Mouse (Mus musculus) cerebellum, adult 11-12 months (tissue): ENCODE results near the gene Dtx4.
A peak's percentile ranks its signal among the peaks of the same experiment; 100 is the strongest.

ENCODE experiments used
- DNase-seq: peaks from one replicate; pipeline ENCODE4 v3.0.0; 2022

The Dtx4 gene

DNA sequence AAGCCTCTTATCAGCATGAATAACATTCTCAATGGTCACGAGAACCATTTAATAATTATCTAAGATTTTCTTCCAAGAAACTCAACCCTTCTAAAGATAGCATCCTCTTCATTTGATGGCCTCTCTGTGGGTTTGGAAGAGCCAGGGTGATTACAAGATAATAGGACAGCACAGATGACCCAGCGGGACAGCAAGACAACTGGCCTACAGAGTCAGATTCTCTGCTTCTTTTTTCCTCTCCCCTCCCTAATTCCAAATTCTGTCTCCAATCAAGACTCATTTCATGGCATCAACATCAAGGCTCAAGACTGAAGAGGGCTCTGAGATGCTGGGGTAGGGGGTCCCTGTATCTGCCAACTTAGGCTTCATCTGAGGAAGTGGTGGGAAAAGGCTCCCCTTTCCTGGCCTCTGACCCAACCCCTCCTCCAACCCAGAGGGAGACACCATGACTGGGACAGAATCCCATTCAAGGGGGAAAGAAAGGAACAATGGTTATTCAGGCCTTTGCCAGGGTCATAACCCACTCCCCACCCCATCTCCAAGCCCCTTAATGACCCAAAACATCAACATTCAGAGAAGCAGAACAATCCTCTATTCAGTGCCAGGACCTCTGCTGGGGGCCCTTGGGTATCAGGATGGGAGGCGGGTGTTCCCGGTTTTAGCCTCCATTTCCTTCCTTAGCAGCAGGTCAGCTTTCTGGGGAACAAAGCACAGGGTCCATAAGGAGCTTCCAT, 7.6 kb downstream of the Dtx4 start:
- DNase-seq: no peak

DNA sequence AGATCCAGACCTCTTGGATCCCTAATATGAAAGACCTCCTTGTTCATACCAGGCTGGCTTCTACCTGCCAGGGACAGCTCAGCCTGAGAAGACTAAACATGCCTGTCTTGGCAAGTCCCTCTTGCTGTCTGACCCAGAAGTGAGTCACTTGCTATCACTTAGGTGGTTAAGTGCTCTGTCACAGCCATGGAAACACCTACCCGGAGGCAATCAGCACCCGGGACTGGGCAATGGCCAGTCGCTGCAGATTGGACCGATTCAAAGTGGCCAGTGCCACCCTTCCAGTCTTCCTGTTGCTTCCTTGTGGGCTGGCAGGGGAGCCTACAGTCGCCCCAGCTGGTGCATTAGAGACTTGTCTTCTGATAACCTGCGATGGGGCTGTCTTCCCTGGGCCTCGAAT, 9.6 kb downstream of the Dtx4 start:
- DNase-seq: no peak

DNA sequence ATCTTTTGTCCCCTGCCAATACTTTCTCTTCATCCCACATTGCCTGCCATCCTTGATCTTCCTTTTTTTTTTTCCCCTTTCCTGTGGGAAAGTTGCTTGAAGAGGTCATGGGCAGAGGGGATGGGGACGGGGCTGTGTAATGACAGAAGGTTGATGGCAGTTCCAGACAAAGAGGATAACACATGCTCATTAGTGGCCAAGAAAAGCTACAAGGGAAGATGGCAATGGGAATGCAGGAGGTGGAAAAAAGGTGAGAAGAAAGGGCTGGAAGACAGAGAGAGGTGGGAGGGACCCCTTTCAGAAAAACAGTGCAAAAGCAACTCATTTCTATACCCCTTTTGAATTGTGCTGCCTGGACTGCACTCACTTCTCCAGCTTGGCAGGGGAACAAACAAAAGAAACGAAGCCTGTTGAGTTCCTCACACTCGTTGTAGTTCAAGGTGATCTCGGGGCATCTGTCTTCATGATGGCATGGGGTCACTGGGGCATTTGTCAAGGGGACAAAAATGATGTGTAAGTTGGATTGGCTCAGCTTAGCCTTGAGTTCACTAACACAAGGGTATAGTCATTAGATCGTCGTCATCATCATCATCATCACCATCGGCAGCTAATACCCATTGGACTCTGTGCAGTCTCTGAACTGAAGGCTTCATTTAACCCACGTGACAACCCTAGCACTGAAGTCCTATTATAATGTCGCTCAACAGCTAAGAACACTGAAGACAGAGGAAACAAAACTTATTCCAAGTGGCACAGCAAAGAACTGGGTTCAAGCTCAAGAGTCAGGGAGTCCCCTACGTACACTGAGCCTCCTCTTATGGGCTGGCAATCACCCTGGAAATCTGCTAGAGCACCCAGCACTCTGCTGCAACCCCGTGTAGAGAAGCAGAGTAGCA, 11.3 kb downstream of the Dtx4 start:
- no peak for DNase-seq

DNA sequence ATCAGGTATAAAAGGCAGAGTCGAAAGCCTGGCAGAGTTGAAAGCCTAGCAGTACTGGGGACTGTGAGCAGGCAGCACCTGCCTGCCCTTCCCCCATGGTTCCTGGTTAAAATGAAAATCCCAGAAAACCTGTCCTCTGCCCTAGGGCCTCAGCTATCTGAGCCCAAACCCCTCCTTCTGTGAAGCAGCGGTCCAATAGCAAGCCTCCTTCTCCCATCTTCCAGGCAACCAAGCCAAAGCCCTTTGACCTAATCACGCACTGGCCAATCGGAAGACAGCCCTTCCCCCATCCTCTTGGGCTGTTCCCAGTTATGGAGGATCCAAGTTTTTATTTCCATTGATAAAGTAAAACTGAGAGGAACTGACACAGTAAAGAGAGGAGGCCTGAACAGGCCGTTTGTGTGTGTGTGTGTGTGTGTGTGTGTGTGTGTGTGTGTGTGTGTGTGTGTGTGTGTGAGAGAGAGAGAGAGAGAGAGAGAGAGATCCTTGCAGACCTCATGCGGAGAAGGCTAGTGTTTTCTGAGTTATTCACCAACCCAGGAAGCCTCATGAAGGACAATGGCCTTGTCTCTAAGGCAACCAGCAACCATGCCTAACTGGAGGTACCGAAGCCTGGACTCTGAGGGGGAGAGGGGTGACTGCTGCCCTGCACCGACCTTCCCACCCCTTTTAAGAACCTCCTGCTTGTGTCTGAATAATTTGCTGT, 12.1 kb downstream of the Dtx4 start:
- peak; percentile 36 for DNase-seq

DNA sequence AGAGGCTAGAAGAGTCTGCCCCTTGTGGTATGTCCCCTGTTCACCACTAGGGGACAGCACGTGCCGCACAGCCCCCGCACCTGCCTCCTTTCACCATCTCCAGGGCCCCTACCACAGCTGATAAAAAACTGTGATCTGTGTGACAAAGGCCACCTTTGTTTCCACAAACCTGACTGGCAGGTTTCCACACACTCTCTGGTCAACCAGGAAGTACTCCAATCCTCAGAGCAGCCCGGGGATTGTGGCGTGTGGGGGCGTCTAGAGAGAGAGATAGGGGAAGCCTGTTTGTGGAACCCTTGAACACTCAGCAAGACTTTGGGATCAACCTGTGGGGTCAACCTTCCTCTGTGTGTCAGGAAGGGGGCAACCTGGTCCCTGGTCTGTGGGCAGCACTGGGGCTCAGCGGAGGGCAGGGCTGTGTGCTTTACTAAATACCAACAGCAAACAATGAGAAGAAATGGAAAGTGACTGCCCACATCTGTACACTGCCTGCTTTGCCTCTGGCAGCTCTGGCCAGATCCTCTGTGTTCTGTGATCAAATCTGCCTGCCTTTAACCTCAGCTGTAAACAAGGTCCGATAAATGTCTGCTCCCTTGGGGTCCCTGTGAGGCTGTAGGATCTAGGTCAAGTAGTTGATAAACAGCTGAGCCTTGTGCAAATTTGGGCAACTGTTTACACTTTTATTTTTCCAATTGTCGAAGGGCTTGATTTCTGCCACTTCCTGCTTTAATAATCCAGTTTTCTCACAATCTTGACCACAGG, 12.9 kb downstream of the Dtx4 start:
- peak; percentile 20 for DNase-seq

DNA sequence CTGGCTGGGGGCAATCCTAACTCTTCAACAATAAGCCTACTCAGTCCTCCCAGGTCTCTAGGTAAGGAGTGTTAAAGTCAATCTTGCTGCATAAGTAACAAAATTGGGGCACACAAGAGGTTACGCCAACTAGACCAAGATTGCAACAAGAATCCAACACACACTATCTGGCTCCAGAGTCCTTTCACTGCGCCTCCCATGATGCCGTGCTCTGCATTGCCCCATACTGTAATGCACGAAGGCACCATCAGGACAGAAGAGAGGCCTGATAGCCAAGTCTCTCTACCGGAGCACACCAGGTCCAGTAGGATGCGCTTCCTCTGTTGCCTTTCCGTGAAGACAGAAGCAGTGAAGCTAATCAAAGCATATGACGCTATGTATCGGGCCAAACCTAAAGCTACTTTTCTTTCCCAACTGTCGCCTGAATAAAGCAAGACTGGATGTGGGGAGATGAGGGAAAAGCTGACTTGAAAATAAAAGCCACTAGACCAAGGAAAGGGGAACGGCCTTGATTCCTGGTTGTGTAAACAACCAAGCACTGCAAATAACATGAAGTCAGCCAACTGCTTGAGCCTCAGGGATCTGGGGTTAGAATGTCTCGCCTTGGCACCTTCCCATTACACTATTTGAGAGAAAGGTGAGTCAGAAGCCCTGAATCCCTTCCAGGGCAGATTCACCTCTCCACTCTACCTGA, 13.6 kb downstream of the Dtx4 start:
- DNase-seq: no peak

DNA sequence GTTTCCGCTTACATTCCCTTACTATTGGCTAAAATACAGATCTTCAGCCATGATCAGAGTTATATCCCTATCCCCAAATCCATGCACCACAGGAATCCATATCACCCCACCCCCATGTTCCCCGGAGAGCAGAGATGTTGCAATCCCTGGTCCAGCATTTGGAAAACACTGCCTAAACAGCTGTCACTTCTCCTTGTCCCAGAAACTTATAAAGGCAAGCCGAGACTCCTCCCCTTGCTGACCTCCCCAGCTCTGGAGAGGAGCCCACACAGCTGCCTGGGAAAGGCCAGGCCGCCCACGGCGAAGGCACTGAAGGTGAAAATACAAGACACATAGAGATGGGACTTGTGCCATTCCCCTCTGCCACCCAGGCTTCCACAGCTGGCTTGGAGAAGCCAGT, 14.4 kb downstream of the Dtx4 start:
- DNase-seq: no peak

DNA sequence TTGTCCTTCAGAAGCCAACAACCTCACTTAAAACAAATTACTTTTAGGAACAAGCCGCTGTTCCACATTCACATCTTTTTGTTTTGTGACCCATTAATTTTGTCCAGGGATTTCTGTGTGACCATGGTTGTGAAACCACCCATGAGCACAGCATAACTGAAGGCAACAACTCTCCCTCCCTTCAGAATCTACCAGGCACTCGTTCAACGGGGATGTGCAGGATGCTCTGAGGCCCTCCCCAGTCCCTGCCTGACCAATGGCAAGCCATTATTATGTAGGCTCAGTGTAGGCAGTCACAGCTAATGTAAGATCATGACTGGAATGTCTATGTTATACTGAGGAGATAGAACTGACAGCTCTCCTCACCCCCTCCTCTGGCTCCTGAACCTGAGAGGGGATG, 15.6 kb downstream of the Dtx4 start:
- DNase-seq: no peak

DNA sequence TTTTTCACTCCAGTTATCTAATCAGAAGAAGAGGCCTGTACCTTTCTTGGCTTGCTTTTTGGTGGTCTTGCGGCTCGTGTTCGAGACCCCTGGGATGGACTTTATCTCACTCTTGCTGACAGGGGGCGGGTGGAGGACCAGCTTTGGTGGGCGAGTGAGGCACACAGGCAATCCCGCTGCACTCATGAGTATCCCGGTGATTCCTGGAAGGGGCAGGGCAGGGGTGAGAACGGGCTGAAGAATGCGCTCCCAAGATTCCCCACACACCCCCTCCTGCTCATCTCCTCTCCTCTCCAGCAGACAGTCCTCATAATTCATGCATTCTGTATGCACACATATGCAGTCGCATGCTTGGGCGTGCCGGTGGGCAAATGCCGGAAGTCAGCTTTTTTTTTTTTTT, 16.0 kb downstream of the Dtx4 start:
- no peak for DNase-seq

DNA sequence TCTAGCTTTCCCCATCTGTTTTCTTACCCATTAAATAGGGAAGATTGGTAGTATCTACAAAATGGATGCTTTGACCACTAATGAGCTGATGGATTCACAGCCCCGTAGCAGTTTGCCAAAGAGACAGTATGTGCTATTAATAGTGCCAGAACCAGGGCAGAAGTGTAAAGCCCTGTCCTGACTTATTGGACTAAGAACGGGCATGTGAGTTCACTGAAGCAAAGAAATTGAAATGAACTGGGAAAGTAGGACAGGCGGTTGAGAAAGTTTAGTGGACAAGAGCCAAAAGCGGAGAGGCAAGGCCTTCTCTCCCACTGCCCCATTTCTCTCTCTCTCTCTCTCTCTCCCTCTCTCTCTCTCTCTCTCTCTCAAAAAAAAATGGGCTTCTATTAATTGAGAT, 17.0 kb downstream of the Dtx4 start:
- DNase-seq: no peak

DNA sequence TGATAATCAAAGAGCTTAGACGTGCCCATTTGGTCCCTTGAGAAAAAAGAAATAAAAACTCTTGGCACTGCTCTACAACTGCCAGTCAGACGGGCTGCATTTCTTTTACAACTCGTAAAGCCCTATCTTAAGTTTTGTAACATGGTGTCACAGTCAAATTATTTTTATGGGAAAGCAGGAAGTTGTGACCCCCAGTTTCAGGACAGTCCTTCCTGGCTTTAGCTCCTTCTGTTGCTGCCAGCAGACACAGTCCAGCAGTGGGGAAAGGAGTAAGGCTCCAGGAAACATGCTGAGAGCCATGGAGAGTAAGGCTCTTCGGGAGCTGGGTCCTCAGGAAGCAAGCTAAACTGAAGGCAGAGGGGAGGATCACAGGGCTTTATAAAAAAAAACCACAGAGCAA, 17.5 kb downstream of the Dtx4 start:
- no peak for DNase-seq

DNA sequence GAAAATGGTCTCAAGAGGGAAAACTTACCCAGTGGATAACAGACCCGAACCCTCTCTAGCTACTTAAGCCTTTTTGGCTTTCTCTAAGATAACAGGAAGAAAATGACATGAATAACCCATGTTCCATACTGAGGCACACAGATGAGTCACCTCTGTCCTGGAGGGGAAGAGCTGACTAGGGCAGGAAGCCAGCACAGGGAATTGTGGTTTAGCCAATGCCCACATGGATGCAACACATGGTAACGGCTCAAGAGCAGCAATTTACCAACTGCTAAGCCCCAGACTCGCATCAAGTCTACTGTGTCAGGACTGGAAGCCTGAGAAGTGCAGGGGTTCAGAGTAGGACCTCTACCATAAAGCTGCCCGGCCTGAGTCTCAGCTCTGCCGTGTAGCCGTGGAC, 22.9 kb downstream of the Dtx4 start:
- no peak for DNase-seq

DNA sequence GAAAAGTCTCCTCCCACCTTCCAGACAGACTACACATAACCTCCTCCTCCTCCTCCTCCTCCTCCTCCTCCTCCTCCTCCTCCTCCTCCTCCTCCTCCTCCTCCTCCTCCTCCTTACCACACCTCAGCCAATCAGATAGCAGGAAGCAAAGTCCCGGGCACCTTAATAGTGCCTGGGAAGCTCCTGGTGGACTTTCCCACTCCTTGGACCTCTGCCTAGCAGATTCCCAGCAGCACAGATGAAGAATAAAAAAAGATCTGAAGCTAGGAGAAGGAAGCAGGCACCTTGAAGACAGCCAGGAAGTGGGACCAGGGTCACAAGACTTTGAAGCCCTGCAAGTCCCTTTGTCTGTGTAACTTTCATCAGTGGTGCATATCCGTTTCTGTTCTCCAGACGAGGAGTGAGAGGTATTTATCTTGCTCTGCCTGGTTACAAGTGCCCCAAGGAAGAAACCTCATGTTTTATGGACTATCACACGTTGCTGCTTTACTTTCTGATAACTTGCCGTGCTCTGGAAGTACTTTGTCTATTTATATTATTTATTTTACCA, 24.5 kb downstream of the Dtx4 start:
- DNase-seq: no peak

DNA sequence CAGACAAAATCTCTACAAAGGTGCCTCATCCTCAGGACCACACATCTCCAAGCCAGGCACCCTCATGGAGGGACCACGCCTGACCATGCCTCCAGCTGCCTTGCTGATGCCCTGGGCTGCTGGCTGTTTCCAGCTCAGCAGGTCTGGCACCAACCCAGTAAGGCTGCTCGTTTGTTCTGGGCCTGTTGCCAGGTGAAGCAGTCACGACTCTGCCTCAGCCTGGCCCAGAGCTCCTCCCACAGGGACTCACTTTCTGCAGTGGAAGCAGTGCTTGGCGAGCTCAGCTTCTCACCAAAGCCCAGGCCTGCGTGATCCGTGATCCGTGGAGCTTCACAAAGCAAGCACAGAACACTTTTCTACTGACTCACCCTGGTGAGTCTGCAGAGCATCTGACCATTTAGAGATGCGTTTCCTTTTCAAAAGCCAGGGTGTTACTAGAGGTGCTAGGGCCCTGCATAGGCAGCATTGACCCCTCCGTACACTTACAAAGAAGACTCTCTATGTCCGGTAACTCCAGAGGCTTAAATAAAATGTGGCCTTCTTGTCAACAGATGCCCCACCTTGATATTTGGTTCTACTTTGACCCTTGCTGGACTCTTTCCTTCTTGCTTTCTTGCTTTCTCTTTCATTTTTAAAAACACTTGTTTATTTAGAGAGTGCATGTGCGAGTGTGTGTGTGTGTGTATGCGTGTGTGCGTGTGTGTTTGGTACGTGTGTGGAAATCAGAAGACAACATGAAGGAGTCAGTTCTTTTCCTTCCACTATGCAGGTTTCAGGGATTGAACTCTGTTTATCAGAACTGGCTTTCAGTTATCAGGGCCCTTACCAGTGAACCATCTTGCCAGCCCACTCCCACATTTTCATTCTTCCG, 25.6 kb downstream of the Dtx4 start:
- DNase-seq: peak; percentile 77

DNA sequence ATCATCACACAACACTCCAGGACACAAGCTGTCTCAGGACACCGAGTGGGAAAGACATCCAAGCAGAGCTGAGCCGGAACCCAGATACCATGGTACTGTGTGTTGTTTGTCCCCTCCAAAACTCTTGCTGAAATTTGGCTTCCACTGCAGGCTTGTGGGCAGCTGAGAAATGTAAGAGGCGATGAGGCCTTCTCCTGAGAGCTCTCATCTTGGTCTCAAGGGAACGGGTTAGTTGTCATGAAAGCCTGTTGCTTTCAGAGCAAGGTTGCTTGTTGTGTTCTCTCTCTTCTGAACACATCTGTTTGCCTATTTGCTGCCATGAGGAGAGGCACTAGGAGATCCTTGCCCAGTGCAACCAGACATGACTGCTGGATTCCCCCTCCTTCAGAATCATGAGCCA, 27.3 kb downstream of the Dtx4 start:
- no peak for DNase-seq

DNA sequence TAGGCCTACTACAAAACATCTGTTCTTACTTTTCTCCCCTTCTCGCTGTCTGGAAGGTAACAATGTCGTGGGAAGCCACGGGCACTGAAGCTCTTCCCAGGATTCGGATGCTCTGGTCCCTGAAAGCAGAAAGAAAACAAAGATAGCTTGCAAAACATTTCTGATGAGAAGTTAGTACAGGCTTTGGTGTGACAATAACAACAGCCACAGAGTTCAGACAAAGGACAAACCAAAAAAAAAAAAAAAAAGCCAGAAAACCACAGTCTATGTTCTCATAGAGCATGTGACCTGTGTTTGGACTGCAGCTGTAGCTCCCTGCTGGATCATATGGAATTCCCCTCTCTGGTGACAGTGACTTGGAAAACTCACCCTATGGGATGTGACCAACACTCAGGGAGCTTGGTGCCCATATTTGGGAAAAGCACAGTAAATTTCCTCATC, 28.0 kb downstream of the Dtx4 start:
- DNase-seq: no peak

DNA sequence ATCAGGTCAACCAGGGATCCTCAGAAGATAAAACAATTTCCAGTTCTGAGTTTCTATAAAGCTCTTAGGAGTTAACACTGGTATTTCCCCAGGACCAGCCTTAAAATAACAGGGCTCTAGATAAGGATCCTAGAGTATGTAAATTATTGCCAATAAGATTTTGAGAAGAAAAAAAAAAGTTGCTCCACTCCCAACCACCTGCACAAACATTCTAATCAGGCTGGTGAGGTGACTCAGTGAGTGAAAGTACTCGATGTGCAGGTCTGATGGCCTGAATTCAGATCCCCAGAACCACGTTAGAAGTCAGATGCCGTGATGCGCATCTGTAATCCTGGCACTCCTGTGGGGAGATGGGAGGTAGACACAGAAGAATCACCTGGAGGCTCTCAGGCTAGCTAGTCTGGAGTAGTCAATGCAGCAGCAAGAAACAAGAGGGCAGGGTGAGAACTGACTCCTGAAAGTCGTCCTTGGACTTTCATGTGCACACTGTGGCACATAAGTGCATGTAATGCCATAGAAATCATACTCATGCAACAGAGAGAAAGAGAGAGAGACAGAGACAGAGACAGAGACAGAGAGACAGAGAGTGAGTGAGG, 28.8 kb downstream of the Dtx4 start:
- DNase-seq: no peak

DNA sequence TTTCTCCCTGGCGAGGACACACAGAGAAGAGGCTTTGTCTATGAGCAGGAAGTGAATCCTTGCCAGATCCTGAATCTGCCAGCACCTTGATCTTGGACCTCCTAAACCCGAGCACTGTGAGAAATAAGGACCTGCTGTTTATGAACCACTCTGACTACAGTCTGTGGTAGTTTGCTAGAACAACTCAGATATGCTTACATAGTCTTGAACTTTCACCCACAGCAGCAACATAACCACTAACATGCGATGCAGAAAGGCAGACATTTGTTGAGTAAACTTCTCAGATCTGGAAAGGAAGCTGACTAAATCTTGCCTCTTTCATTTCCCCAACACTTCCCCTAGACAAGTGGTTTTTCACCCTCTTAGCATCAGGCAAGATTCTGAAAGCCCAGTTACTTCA, 29.4 kb downstream of the Dtx4 start:
- DNase-seq: no peak

DNA sequence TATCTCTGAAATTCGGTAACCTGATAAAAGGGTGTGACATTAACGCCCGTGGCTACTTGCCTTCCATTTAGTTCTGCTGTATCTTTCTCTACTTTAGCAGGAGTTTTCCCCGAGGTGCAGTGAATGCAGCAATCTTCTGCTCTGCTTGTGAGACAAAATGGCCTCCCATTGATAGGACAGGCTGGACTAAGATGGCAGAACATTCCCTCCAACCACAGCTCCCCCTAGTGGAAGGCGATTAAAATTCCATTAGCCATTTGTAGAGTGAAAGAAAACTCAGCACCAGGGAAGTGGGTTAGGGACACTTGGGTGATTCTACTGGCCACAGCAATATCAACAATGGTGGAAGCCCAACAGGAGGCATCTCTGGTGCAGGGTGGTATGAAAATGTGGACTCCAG, 33.8 kb downstream of the Dtx4 start:
- DNase-seq: no peak

DNA sequence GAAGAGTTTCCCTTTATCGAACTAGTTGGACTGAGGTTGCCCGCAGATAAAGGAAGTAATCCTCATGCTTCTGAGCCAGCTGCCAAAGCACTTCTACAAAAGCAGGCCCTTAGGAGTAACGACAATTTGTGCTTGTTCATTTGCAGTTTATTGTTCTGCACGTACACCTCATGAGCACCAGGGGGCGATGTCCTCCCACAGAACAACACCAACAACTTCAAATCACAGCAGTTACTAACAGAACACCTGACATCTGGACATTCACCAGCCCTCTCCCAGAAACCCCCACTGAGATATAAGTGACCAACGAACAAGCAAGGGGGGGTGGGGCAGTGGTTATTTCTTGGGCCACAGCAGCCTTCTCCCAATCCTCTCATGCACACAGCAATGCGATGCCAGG, 35.0 kb downstream of the Dtx4 start:
- DNase-seq: peak; percentile 48
